Mouse (Mus musculus): Measurements from ENCODE around the gene Pias1. TPM values are rescaled to one million over a fixed set of nuclear protein-coding genes. Genes with fewer than 3 reads are reported as not detected.
"Not testable (repeated sequence)": the region's sequence is repeated elsewhere in the genome, so short reads cannot be mapped to it uniquely, and the experiment has no call there.

The Pias1 gene
- total RNA-seq, 2 experiments from 2014 or later, result 47.9 to 96.1 TPM

GRCm38 (mm10) chr9:62944063-62944462 is 43.7 kb downstream of the Pias1 start:
- ATAC-seq (ENCODE audit: poor library complexity, severe bottlenecking), result no peak

GRCm38 (mm10) chr9:62940966-62941365 is 46.8 kb downstream of the Pias1 start:
- no peak for ATAC-seq (ENCODE audit: poor library complexity, severe bottlenecking)

- ATAC-seq (ENCODE audit: poor library complexity, severe bottlenecking), result no peak
Measured at GRCm38 (mm10) chr9:62935854-62936253, 51.9 kb downstream of the Pias1 start.

GRCm38 (mm10) chr9:62934700-62935400 is 52.9 kb downstream of the Pias1 start:
- ATAC-seq (ENCODE audit: poor library complexity, severe bottlenecking), result no peak

- peak; percentile 40 for ATAC-seq (ENCODE audit: poor library complexity, severe bottlenecking)
Measured at GRCm38 (mm10) chr9:62932575-62933339, 55.0 kb downstream of the Pias1 start.

GRCm38 (mm10) chr9:62924886-62925610 is 62.7 kb downstream of the Pias1 start:
- ATAC-seq (ENCODE audit: poor library complexity, severe bottlenecking), result no peak

- ATAC-seq (ENCODE audit: poor library complexity, severe bottlenecking), result no peak
Measured at GRCm38 (mm10) chr9:62920877-62921276, 66.8 kb downstream of the Pias1 start.

- ATAC-seq (ENCODE audit: poor library complexity, severe bottlenecking), result no peak
Measured at GRCm38 (mm10) chr9:62917059-62917458, 70.7 kb downstream of the Pias1 start.

GRCm38 (mm10) chr9:62913390-62914069 is 74.2 kb downstream of the Pias1 start:
- ATAC-seq (ENCODE audit: poor library complexity, severe bottlenecking), result peak; percentile 74

GRCm38 (mm10) chr9:62905039-62905438 is 82.7 kb downstream of the Pias1 start:
- ATAC-seq (ENCODE audit: poor library complexity, severe bottlenecking), result no peak

GRCm38 (mm10) chr9:62903841-62904240 is 83.9 kb downstream of the Pias1 start:
- 0 out of 2 replicates have a peak, but pooled peaks have one; percentile 30 for ATAC-seq (ENCODE audit: poor library complexity, severe bottlenecking)

- no peak for ATAC-seq (ENCODE audit: poor library complexity, severe bottlenecking)
Measured at GRCm38 (mm10) chr9:62901736-62902135, 86.0 kb downstream of the Pias1 start.

- no peak for ATAC-seq (ENCODE audit: poor library complexity, severe bottlenecking)
Measured at GRCm38 (mm10) chr9:62894486-62894885, 93.2 kb downstream of the Pias1 start.

- ATAC-seq (ENCODE audit: poor library complexity, severe bottlenecking), result no peak
Measured at GRCm38 (mm10) chr9:62881871-62882270, 105.9 kb downstream of the Pias1 start.

- ATAC-seq (ENCODE audit: poor library complexity, severe bottlenecking), result no peak
Measured at GRCm38 (mm10) chr9:62877825-62878224, 109.9 kb downstream of the Pias1 start.

GRCm38 (mm10) chr9:62876966-62877616 is 110.6 kb downstream of the Pias1 start:
- ATAC-seq (ENCODE audit: poor library complexity, severe bottlenecking), result no peak

- ATAC-seq (ENCODE audit: poor library complexity, severe bottlenecking), result no peak
Measured at GRCm38 (mm10) chr9:62870728-62871127, 117.0 kb downstream of the Pias1 start.

- not testable (repeated sequence) for ATAC-seq (ENCODE audit: poor library complexity, severe bottlenecking)
Measured at GRCm38 (mm10) chr9:62869236-62869635, 118.5 kb downstream of the Pias1 start.

GRCm38 (mm10) chr9:62860866-62861265 is 126.9 kb downstream of the Pias1 start:
- no peak for ATAC-seq (ENCODE audit: poor library complexity, severe bottlenecking)

GRCm38 (mm10) chr9:62860102-62860501 is 127.6 kb downstream of the Pias1 start:
- ATAC-seq (ENCODE audit: poor library complexity, severe bottlenecking), result not testable (repeated sequence)
